Mouse (Mus musculus): ENCODE measurements around the gene Gm20532.

GRCm38 (mm10) chr2:26598462-26598861 is 12.0 kb downstream of the Gm20532 start:
- TF ChIP-seq CTCF (IDR thresholded peaks at IDR 0.05; ENCODE audit: insufficient read depth, low read length): no peak
- no peak for TF ChIP-seq POLR2A (IDR thresholded peaks at IDR 0.05; ENCODE audit: borderline replicate concordance, extremely low read depth, low read depth, low read length)

All from lung, adult 2 months (tissue).